Mouse (Mus musculus): Measurements from ENCODE around the gene Olfr1441. TPM values are rescaled to one million over a fixed set of nuclear protein-coding genes. Genes with fewer than 3 reads are reported as not detected.

The Olfr1441 gene
- not detected for total RNA-seq (2021)

- intact Hi-C loops (cut with DNase I) = no loop called here
These were observed at the start of gene Olfr1441 for GRCm38 (mm10) chr19:12417361-12417760. Olfr1441 (plus strand) TSS chr19:12417433.

GRCm38 (mm10) chr19:12373004-12373403 lies 44.2 kb upstream of the Olfr1441 start:
- intact Hi-C loops (cut with DNase I) = no loop called here

More at GRCm38 (mm10) chr19:12417361-12417760, at the start of gene Olfr1441:
- DNase-seq = no peak

DNA sequence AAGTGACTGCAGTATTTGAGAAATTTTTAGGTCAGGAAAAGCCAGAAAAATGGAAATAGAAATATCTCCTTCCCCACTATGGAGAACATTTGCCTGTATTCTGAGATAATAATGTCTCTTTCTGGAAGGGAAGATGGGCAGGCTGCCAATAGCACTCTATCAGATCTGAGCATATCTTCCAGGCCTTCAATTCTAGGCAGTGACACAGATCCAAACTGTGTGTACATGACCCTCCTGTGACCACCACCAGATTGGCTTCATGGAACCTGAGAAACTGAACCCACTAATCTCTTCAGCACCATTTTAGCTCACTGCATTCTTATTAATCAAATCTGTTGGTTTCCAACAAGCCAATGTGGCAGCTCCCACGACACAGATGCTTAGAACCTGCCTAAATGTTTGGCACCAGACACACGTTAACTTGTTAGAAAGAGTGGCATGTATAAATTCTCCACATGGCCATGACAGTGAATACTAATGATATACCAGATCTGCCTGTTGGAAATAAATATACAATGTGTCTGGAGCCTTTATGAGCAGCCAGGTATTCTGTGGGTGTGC lies 42.7 kb upstream of the Olfr1441 start:
- intact Hi-C loops (cut with DNase I) = no loop called here

More at GRCm38 (mm10) chr19:12373004-12373403, 44.2 kb upstream of the Olfr1441 start:
- DNase-seq = no peak

GRCm38 (mm10) chr19:12386979-12387378 lies 30.3 kb upstream of the Olfr1441 start, which contains the start of gene Olfr1440:
Olfr1440 (plus strand) TSS chr19:12387279.
- no peak for DNase-seq
- intact Hi-C loops (cut with DNase I) = no loop called here

More for the DNA sequence above, 42.7 kb upstream of the Olfr1441 start:
- DNase-seq = no peak

DNA sequence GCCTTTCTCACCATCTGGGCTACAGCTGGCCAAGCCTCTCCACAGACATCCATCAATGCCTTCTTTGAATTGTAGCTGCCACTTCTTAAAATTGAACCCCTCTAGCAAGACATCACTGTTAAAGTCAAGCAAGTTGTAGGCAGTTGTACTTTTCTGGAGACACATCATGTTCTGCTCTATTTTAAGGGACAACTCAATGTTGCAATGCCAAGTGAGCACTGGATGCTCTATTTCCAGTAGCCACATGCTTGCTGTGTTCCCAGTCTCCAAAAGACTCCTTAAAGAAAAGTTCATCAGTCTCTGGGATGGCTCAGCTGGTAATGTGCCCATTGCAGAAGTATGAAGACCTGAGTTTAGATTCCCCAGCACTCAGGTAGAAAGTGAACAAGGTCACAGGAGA lies 3.5 kb upstream of the Olfr1441 start:
- intact Hi-C loops (cut with DNase I) = no loop called here
- no peak for DNase-seq

DNA sequence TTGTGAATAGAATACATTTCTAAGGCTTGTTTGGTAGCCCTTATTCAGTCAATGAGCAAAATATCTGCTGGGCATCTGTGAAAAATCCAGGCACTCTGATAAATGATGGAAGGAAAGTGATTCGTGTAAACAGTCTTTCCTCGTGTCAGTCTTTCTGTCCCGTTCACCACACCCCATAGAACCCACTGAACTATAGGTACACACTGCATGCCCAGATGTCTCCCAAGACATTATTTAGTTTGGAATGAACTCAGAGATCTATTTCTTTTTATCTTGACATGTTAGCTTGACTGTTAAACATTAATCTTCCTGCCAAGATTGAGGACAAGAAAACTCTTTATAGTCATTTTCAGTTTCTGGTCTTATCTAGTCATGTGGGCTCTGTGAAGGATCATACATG lies 1.1 kb downstream of the Olfr1441 start:
- no peak for DNase-seq
- intact Hi-C loops (cut with DNase I) = no loop called here

- intact Hi-C loops (cut with DNase I) = no loop called here
- no peak for DNase-seq
These were observed 3.3 kb downstream of the Olfr1441 start for GRCm38 (mm10) chr19:12420555-12420954.

DNA sequence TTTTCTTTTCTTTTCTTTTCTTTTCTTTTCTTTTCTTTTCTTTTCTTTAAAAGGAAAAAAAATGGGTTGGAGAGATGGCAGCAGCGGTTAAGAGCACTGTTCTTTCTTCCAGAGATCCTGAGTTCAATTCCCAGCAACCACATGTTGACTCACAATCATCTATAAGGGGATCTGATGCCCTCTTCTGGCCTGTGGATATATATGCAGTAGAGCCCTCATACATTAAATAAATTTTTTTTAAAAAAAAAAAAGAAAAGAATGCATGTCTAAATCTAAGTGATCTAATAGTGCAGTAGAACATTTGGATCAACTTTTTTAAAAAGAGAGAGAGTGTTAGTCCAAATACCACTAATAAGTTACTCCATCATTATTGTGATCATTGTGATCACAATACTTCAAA lies 4.4 kb downstream of the Olfr1441 start:
- intact Hi-C loops (cut with DNase I) = no loop called here

DNA sequence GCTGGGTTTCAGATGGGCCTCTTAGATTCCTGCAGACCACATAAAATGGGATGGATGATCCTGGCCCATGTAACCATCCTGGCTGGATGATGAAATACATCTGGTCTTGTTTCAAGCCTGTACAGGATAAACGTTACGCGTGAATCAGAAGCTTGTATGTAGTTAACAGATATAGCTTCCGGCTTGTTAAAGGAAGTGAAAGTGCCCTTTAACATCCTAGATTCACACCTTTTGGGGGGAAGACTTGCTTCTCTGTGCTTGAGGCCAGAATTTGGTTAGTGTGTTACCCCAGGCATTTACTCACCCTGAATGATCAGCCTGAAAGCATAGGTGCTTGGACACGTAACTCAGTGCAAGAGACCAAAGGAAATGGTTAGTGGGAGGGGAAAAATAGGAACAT lies 9.9 kb downstream of the Olfr1441 start:
- no peak for DNase-seq
- intact Hi-C loops (cut with DNase I) = no loop called here

More for the DNA sequence above, 4.4 kb downstream of the Olfr1441 start:
- DNase-seq = no peak

- intact Hi-C loops (cut with DNase I) = no loop called here
These were observed 10.4 kb downstream of the Olfr1441 start, which contains the start of gene Pfpl for GRCm38 (mm10) chr19:12427605-12428004. Pfpl (plus strand) TSS chr19:12427905.

GRCm38 (mm10) chr19:12433033-12433432 lies 15.8 kb downstream of the Olfr1441 start:
- peak in 1 of 2 experiments; percentile 36 for DNase-seq
- intact Hi-C loops (cut with DNase I) = loop anchor here (2.0 to 5.0 kb wide), 2 partner anchors 34 to 69 kb away; partner anchors contain the start of gene Dtx4

More at GRCm38 (mm10) chr19:12427605-12428004, 10.4 kb downstream of the Olfr1441 start, which contains the start of gene Pfpl:
- no peak for DNase-seq

- no peak for DNase-seq
- intact Hi-C loops (cut with DNase I) = no loop called here
These were observed 17.8 kb downstream of the Olfr1441 start for GRCm38 (mm10) chr19:12435011-12435416.

DNA sequence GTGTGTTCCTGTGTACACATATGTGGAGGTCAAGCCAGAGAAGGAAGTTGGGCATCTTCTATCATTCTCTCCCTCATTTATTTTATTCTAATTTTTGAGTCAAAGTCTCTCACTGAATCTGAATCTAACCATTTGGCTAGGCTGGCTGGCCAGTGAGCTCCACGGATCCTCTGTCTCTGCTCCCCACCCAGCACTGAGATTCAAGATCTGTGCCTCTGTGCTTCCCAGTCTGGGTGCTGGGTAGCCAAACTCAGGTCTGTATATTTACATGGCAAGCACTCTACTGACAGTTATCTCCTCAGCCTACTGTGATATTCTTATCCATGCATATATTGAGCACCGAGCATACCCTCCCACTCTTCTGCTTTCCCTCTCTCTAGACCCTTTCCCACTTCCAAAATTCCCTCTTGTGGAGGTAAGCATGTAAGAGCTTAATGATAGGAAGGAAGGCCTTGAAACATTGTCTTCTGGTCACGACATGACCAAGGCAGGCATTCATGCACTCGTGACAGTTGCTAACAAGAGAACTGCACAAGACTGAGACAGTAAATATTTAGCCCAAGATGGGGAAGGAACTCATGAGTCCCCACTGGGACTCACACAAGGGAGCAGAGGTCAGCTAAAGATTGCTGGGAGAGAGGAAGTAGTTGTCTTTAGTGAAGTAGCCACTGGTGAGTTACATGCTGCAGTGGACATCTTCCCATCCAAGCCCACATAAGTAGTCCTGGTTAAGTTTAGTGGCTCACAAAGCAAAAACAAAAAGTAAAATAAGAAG lies 18.7 kb downstream of the Olfr1441 start:
- no peak for DNase-seq
- intact Hi-C loops (cut with DNase I) = no loop called here

DNA sequence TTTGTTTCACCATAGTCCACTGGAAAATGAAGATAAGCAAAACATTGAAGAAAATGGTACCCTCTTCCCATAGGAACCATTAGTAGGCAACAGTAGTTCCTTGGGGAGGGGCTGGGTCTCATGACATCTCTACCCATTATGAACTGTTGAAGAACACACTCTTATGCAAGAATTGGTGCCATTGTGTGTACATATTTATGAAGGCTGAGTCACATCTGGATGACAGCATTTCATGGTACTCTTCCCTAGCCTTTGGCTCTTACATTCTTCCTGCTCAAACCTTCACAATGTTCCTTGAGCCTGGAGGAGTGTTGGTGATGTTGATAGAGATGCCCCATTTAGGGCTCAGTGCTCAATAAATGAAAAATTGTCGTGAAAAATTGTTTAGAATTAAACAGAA lies 22.3 kb downstream of the Olfr1441 start:
- no peak for DNase-seq
- intact Hi-C loops (cut with DNase I) = no loop called here

- no peak for DNase-seq
- intact Hi-C loops (cut with DNase I) = no loop called here
These were observed 23.0 kb downstream of the Olfr1441 start for GRCm38 (mm10) chr19:12440103-12440725.

- DNase-seq = no peak
- intact Hi-C loops (cut with DNase I) = no loop called here
These were observed 25.3 kb downstream of the Olfr1441 start for GRCm38 (mm10) chr19:12442560-12442959.

GRCm38 (mm10) chr19:12445014-12445413 lies 27.8 kb downstream of the Olfr1441 start:
- DNase-seq = no peak
- intact Hi-C loops (cut with DNase I) = no loop called here

GRCm38 (mm10) chr19:12457401-12458066 lies 40.3 kb downstream of the Olfr1441 start:
- DNase-seq = no peak
- intact Hi-C loops (cut with DNase I) = no loop called here

DNA sequence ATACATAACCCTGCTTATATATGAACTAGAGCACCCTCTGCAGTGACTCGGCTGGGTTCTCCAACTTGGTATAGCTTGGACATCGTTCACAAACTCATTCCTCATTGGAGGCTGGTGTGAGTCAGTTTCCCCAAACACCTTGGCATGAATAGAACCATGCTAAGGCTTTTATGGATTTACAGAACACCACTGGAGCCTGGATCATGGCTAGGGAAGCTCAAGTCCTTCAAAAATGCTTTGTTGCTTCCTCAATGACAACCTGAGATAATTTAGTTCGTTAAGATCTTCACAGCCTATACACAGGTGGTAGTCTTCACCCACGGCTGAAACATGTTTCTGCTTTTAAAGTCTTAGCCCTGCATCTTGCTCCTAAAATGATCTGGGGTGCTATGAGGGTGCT lies 42.3 kb downstream of the Olfr1441 start:
- no peak for DNase-seq
- intact Hi-C loops (cut with DNase I) = no loop called here

DNA sequence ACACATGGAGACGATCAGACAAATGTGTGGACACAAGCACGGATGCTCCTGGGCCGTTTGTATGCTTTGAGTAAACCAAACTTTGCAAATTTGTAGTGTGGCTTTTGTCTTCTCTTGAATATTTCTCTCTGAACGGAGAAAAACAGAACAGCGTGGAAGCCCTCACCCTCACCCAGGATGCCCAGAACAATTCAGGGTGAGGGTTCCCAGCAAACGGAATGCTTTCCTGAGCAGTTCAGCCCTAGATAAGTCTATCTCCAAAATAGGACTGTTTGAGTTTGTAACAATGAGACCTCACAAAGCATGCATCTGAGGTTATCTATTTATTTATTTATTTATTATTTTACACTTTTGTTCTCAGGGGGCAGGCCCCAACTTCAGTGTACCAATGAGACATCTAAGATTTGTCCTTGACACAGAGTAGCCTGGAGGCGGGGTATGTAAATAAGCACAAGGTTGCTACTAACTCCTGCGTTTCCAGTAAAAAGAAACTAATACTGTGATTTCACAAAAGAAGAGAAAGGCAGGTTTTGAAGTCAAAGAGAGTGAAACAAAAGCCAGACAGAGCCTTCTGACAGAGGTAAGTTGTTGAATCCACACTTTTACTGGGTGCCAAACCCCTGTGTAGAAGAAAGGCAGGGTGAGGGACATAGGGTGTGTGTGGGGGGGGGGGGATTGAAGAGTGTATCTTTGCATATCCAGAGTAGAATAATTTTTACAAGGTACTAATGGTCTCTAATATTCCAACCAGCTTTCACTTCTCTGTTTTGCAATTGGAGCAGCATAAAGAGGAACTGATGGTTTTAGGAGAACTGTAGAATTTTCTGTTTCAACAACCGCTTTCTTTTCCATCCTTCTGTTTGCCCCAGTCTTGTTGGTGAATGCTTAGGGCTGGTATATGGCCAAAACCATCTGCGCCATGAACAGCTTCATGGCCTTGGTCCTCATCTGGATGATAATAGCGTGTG lies 43.3 kb downstream of the Olfr1441 start, which contains the start of gene Mpeg1:
Gene Mpeg1 (plus strand): TSS at position 498 of the 968 bp plus-strand sequence.
- no peak for DNase-seq
- intact Hi-C loops (cut with DNase I) = no loop called here
